Comparison of ENCODE assay signal across 7 mouse cellular contexts in the genomic region with DNA sequence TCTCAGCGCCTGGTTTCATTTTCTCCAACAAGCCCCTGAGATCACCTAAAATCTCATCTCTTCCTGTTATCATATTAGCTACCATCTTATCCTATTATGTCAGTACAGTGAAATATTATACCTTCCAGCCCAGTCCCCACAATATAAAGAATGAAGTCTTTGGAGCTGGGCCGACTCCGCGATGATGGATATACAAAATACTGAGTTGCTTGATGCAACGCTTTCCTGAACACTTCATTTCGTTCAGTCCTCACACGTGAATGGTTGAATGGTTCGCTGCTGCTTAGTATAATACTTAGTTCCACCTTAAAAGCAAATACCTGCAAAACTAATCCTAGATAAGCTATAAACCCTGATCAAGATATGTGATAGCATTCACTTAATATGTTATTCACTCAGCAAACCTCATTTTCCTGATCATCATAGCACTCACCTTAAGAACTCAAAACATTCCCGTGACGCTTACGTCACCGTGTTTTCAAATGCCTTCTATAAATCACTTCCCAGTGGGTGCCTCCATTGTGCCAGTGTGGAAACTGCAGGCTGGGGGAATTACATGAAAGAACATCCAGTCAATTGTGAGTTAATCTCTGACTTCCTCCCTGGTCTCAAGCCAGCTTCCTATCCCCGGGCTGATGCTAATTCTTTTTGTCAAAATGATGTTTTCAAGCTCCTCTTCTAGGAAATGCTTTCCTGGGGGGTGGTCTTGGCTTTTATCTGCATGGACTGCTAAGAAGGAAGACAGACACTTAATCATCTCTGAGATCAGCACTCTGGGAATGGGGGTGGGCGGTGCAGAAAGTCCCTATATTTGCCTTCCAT. TPM values are rescaled to one million over a fixed set of nuclear protein-coding genes. Genes with fewer than 3 reads are reported as not detected.
DNase-seq lines count a peak whose midpoint lies in the region; ATAC-seq and TF ChIP-seq lines count a peak whose summit lies in the region.

TSS of gene Trim44 (minus strand) at position 466 of the 822 bp plus-strand sequence.

- no peak within 1 kb of the TSS for H3K9ac ChIP-seq in forebrain, embryonic 11.5 days (ENCODE audit: low read length)

- no peaks in the 10 kb centered on the region for H3K9me3 ChIP-seq in G1E (replicated peaks)
- no peaks in the 10 kb centered on the region for H3K9me3 ChIP-seq in forebrain, embryonic 11.5 days (ENCODE audit: control insufficient read depth, low read length)

- ATAC-seq in G1E (ENCODE audit: extremely low read depth, insufficient number of reproducible peaks, low FRiP score, poor library complexity, severe bottlenecking), result no peak
- ATAC-seq in forebrain, embryonic 11.5 days (replicated peaks; ENCODE audit: low FRiP score), result peak; percentile 71
- ATAC-seq in monocyte, adult 5-6 weeks (replicated peaks; ENCODE audit: insufficient number of reproducible peaks, low FRiP score, low TSS enrichment, poor library complexity, severe bottlenecking), result no peak

- peaks cover 16% of the 10 kb centered on the region for H3K4me1 ChIP-seq in G1E (ENCODE audit: insufficient read depth, low read depth, low read length)
- peaks cover 3% of the 10 kb centered on the region; the same call in 1 of the 2 replicates for H3K4me1 ChIP-seq in forebrain, embryonic 11.5 days (replicated peaks; ENCODE audit: control insufficient read depth, insufficient read depth, low read length)

- DNase-seq in G1E (ENCODE audit: low spot score) (no peak), ZHBTc4 (ENCODE audit: low read depth, low spot score) (peak; percentile 21)
- DNase-seq in forebrain, embryonic 11.5 days (ENCODE audit: low spot score), result no peak
- no peak for DNase-seq in heart, postnatal 14 days
- no peak for DNase-seq in layer of hippocampus, postnatal 36 days
- DNase-seq in yolk sac, embryonic 10.5 days (ENCODE audit: low spot score), result no peak

- H3K4me3 ChIP-seq in G1E (ENCODE audit: low read depth, low read length), result no peak within 1 kb of the TSS
- no peak within 1 kb of the TSS for H3K4me3 ChIP-seq in forebrain, embryonic 11.5 days (ENCODE audit: low read depth, low read length)

- H3K36me3 ChIP-seq in G1E (replicated peaks), result no peaks in the 10 kb centered on the region
- no peaks in the 10 kb centered on the region for H3K36me3 ChIP-seq in forebrain, embryonic 11.5 days (ENCODE audit: control insufficient read depth, insufficient read depth, low read length)

- TF ChIP-seq CTCF in G1E (IDR thresholded peaks at IDR 0.05; ENCODE audit: low read depth, low read length), result no peak

- no peak within 1 kb of the TSS for H3K4me2 ChIP-seq in forebrain, embryonic 11.5 days (ENCODE audit: low read depth, low read length, severe bottlenecking)

- intact Hi-C loops in heart, postnatal 14 days (cut with DNase I), result no loop called here

- 29% methylated on average over 14 of the region's 14 CpGs for WGBS in forebrain, embryonic 11.5 days

- no peak within 1 kb of the TSS for H3K27ac ChIP-seq in forebrain, embryonic 11.5 days (ENCODE audit: low read depth, low read length)

- no peaks in the 10 kb centered on the region for H3K27me3 ChIP-seq in G1E (ENCODE audit: insufficient read depth, low read length)
- H3K27me3 ChIP-seq in forebrain, embryonic 11.5 days (ENCODE audit: control insufficient read depth, insufficient read depth, low read length), result no peaks in the 10 kb centered on the region

RNA-seq across cellular contexts. Expression of gene Trim44, which starts in this region (rescaled TPM):
- total RNA-seq in G1E (2014; fragmentation: Nextera tagmentation) (73.9 and 82.4 TPM in 2 replicates), G1E (2017) (63.1 and 75.0 TPM in 2 replicates)
- 18.5 and 22.1 TPM in 2 replicates for polyA plus RNA-seq in G1E (2012)
- 50.1 and 50.7 TPM in 2 replicates for polyA plus RNA-seq in forebrain, embryonic 11.5 days (2014; fragmentation: Nextera tagmentation; extraction: Ambion mirVana)
- 10 to 100 TPM; 30.0 to 31.3 TPM for total RNA-seq in heart, postnatal 14 days (2021)
- total RNA-seq in layer of hippocampus, postnatal 36 days (2021), result 100 to 1,000 TPM; 169 to 173 TPM
- 29.3 to 39.8 TPM (median 36.1 TPM) in 3 replicates for total RNA-seq in monocyte, adult 5-6 weeks (2017)
